In genomic region chr11:107749114-107749513, GRCm38 (mm10) we compare ENCODE assay signal across 28 mouse cellular contexts. TPM values are rescaled to one million over a fixed set of nuclear protein-coding genes. Genes with fewer than 3 reads are reported as not detected.
DNase-seq lines count a peak whose midpoint lies in the region; ATAC-seq lines count a peak whose summit lies in the region.
"Had no signal": no experiment of that assay in that cellular context is flagged by ENCODE, and none has a peak within 500 bp of the region (broad histone marks: within the 10 kb centered on the region; RNA-seq: fewer than 3 reads in every experiment).

No protein-coding gene starts in this region.

- peaks cover 52% of the 10 kb centered on the region for H3K4me1 ChIP-seq in megakaryocyte, embryonic 14.5 days
- H3K4me1 ChIP-seq: forebrain, embryonic 12.5 days had no signal

- peaks cover 22% of the 10 kb centered on the region for H3K27me3 ChIP-seq in megakaryocyte, embryonic 14.5 days (replicated peaks)
- H3K27me3 ChIP-seq: embryonic facial prominence, embryonic 13.5 days; embryonic facial prominence, embryonic 15.5 days; forebrain, embryonic 12.5 days; Patski had no signal

- H3K9me3 ChIP-seq in megakaryocyte, embryonic 14.5 days: peaks cover 11% of the 10 kb centered on the region
- H3K9me3 ChIP-seq: embryonic facial prominence, embryonic 13.5 days; embryonic facial prominence, embryonic 15.5 days; forebrain, embryonic 10.5 days; forebrain, embryonic 12.5 days had no signal

- peaks cover 2% of the 10 kb centered on the region for H3K36me3 ChIP-seq in megakaryocyte, embryonic 14.5 days (replicated peaks; ENCODE audit: low read length)
- H3K36me3 ChIP-seq: embryonic facial prominence, embryonic 13.5 days; embryonic facial prominence, embryonic 15.5 days had no signal

- H3K4me3 ChIP-seq in megakaryocyte, embryonic 14.5 days (replicated peaks): peak overlapping the region; percentile 53
- H3K4me3 ChIP-seq: embryonic facial prominence, embryonic 13.5 days; embryonic facial prominence, embryonic 15.5 days; erythroblast, embryonic 14.5 days; forebrain, embryonic 10.5 days; forebrain, embryonic 12.5 days had no signal

- 0 out of 2 replicates have a peak, but pooled peaks have one; percentile 27 for ATAC-seq in frontal cortex, adult (ENCODE audit: low TSS enrichment)
- ATAC-seq in megakaryocyte, adult 5-6 weeks (ENCODE audit: poor library complexity, severe bottlenecking): no peak
- ATAC-seq: activated CD4-positive, CD25-positive, alpha-beta regulatory T cell, adult 4 months; forebrain, embryonic 14.5 days; forebrain, embryonic 16.5 days; Patski had no signal

- no peak for DNase-seq in frontal cortex, postnatal 36 days (ENCODE audit: low spot score in 2 of 2)
- DNase-seq in brain, adult 2 months (ENCODE audit: low read depth, low spot score): peak; percentile 57
- no peak for DNase-seq in ovary, postnatal 14 days (ENCODE audit: low spot score)
- DNase-seq: adrenal gland, adult 2 months; adrenal gland, postnatal 14 days; adrenal gland, postnatal 36 days; cerebellum, adult 11 months; cerebellum, adult 18-20 months; cerebellum, adult 8-10 months; cerebellum, adult 9-11 months; cerebellum, postnatal 14 days; cerebellum, postnatal 36 days; embryo, embryonic 11 days had no signal

RNA-seq across cellular contexts. Expression of gene Cacng1, which starts 32.8 kb away (rescaled TPM):
- polyA plus RNA-seq in megakaryocyte, embryonic 14.5 days (2012; ENCODE audit: insufficient read depth, low replicate concordance): not detected in 2 replicates
- total RNA-seq in megakaryocyte, adult 5-6 weeks (2015): not detected in 2 replicates
- not detected in 2 replicates for total RNA-seq in megakaryocyte, adult 5-6 weeks (2017)
- total RNA-seq: adrenal gland, adult 2 months; common myeloid progenitor, adult 5-6 weeks; MEL had no signal
- polyA plus RNA-seq: activated CD4-positive, CD25-positive, alpha-beta regulatory T cell, adult 4 months; embryonic facial prominence, embryonic 11.5 days; erythroblast, embryonic 14.5 days; forebrain, embryonic 10.5 days had no signal

RNA-seq across cellular contexts. Expression of gene Cacng4, which starts 45.2 kb away (rescaled TPM):
- polyA plus RNA-seq in megakaryocyte, embryonic 14.5 days (2012; ENCODE audit: insufficient read depth, low replicate concordance): 0.09 TPM in 1 of 2 replicates, not detected in the other
- not detected in 2 replicates for total RNA-seq in megakaryocyte, adult 5-6 weeks (2015)
- not detected in 2 replicates for total RNA-seq in megakaryocyte, adult 5-6 weeks (2017)
- total RNA-seq: common myeloid progenitor, adult 5-6 weeks; MEL had no signal
- polyA plus RNA-seq: activated CD4-positive, CD25-positive, alpha-beta regulatory T cell, adult 4 months; erythroblast, embryonic 14.5 days had no signal
